Mouse (Mus musculus) lung, embryonic 16.5 days (tissue): Measurements from ENCODE around the gene Tubg1. TPM values are rescaled to one million over a fixed set of nuclear protein-coding genes. Genes with fewer than 3 reads are reported as not detected.
A peak's percentile ranks its signal among the peaks of the same experiment; 100 is the strongest.

Experiments used
- ATAC-seq: fragments of 200-750 bp; cut with Nextera tagmentation; 2 replicates; pipeline ENCODE4 v1.8.0; 2017; ENCODE audit warnings: low read depth, mild to moderate bottlenecking, moderate library complexity
- H3K27ac ChIP-seq: fragments of 300-500 bp; sonication (generic); 2 replicates; pipeline ENCODE4 v1.5.1; 2014; ENCODE audit warnings: mild to moderate bottlenecking, control low read depth, low read length
- H3K27me3 ChIP-seq: fragments of 300-500 bp; sonication (generic); 2 replicates; pipeline ENCODE4 v1.6.1; 2014; ENCODE audit warnings: low read depth, low read length, mixed read lengths; ENCODE audit not compliant: control insufficient read depth, insufficient read depth
- H3K36me3 ChIP-seq: fragments of 300-500 bp; sonication (generic); 2 replicates; pipeline ENCODE4 v1.6.1; 2014; ENCODE audit warnings: low read length; ENCODE audit not compliant: control insufficient read depth, insufficient read depth
- H3K4me1 ChIP-seq: fragments of 300-500 bp; sonication (generic); replicated peaks from 2 replicates; pipeline ENCODE4 v1.6.1; 2014; ENCODE audit warnings: low read length, mixed read lengths; ENCODE audit not compliant: control insufficient read depth, insufficient read depth
- H3K4me2 ChIP-seq: fragments of 300-500 bp; sonication (generic); 2 replicates; pipeline ENCODE4 v1.6.1; 2014; ENCODE audit warnings: low read depth, low read length, control low read depth
- H3K4me3 ChIP-seq: fragments of 300-500 bp; sonication (generic); 2 replicates; pipeline ENCODE4 v1.5.1; 2014; ENCODE audit warnings: mild to moderate bottlenecking, low read length, control low read depth
- H3K9ac ChIP-seq: fragments of 300-500 bp; sonication (generic); 2 replicates; pipeline ENCODE4 v1.6.1; 2014; ENCODE audit warnings: low read length, control low read depth
- H3K9me3 ChIP-seq: fragments of 300-500 bp; sonication (generic); 2 replicates; pipeline ENCODE4 v1.6.1; 2016; ENCODE audit warnings: low read length; ENCODE audit not compliant: control insufficient read depth
- WGBS: fragments of 180-500 bp; shearing (Covaris S2); extraction: QIAGEN DNeasy Blood & Tissue Kit; methylation state at CpG from one replicate; pipeline ENCODE4 v1.1.7; 2014; 5-methylcytosine and 5-hydroxymethylcytosine counted together
- polyA plus RNA-seq: library from polyadenylated mRNA; unstranded; fragments of >200 nt; fragmentation: Nextera tagmentation; extraction: Ambion mirVana; gene quantifications from 2 replicates; pipeline ENCODE4 v1.2.1, GENCODE M21; 2015

The Tubg1 gene
- polyA plus RNA-seq, 1 experiment from 2014 or later = 82.1 TPM

DNA sequence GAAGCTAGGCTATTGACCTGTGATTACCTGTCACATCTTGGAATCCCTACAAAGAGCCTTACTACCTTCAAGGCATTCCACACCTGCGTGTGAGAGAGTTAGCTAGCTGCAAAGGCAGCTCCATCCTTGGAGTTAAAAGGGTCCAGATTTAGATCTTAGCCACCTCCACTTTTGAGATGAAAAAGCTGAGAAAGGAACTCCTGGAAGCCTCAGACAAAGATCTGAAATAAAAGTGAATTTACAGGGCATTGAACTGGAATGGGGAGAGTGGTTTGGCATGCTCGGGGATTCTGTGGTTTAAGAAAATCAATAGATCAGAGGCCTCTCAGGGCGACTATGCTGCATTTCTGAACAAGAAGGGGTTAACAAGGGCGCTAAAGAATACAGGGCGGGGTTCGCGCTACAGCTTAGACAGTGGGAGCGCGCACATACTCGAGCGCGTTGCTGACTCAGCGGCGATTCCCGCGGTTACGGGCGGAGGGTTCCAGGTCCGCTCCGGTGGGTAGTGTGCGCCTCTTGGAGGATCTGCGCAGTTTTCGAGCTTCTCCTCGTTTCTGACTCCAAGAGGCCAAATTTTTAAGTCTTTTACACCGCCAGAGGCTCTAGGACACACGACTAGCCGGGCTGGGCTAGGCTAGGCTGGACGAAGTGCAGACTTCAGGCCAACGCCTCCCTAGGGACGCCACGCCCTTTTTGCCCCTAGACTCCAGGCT lies 52.1 kb downstream of the Tubg1 start:
- Histone ChIP-seq H3K9ac (peak overlapping the region; percentile 67), H3K27me3 (peaks cover 22% of the 10 kb centered on the region), H3K4me1 (peaks cover 59% of the 10 kb centered on the region), H3K27ac (peak overlapping the region; percentile 98), H3K36me3 (peaks cover 13% of the 10 kb centered on the region), H3K4me3 (peak overlapping the region; percentile 68), H3K4me2 (peak overlapping the region; percentile 82), H3K9me3 (no peaks in the 10 kb centered on the region)
- under 1% methylated on average over 31 of the region's 31 CpGs for WGBS
- peak; percentile 73 for ATAC-seq

- Histone ChIP-seq H3K27me3 (peaks cover 25% of the 10 kb centered on the region), H3K4me3 (peak overlapping the region; percentile 68), H3K4me2 (peak overlapping the region; percentile 82), H3K36me3 (peaks cover 8% of the 10 kb centered on the region), H3K4me1 (peaks cover 59% of the 10 kb centered on the region), H3K27ac (peak overlapping the region; percentile 98), H3K9ac (peak overlapping the region; percentile 67), H3K9me3 (no peaks in the 10 kb centered on the region)
- no peak for ATAC-seq
- 5% methylated on average over 5 of the region's 5 CpGs for WGBS
Observed at GRCm38 (mm10) chr11:101172434-101172815, 52.7 kb downstream of the Tubg1 start.

DNA sequence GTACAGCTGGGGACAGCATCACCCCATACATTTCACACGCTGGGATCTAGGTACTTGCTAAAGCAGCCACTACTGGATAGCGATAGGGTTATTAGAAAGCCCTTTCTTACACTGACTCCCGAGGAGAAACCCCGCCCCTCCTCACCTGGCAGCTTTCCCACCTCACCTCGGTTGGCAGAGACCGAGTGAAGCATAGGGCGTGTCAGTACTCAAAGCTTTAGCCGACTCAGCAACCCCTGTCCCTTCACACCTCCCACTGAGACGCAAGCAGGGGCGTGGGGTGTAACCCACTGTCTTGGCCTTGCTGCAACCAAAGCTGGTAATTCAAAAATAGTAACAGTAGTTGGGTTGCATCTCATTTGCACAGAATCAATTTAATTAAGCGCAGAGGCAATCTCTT lies 53.4 kb downstream of the Tubg1 start:
- Histone ChIP-seq H3K4me2 (peak overlapping the region; percentile 82), H3K4me1 (peaks cover 56% of the 10 kb centered on the region), H3K9me3 (no peaks in the 10 kb centered on the region), H3K27me3 (peaks cover 25% of the 10 kb centered on the region), H3K9ac (peak overlapping the region; percentile 19), H3K4me3 (peak overlapping the region; percentile 43), H3K27ac (peak overlapping the region; percentile 92), H3K36me3 (peaks cover under 1% of the 10 kb centered on the region)
- ATAC-seq = no peak
- WGBS = 9% methylated on average over 11 of the region's 11 CpGs

DNA sequence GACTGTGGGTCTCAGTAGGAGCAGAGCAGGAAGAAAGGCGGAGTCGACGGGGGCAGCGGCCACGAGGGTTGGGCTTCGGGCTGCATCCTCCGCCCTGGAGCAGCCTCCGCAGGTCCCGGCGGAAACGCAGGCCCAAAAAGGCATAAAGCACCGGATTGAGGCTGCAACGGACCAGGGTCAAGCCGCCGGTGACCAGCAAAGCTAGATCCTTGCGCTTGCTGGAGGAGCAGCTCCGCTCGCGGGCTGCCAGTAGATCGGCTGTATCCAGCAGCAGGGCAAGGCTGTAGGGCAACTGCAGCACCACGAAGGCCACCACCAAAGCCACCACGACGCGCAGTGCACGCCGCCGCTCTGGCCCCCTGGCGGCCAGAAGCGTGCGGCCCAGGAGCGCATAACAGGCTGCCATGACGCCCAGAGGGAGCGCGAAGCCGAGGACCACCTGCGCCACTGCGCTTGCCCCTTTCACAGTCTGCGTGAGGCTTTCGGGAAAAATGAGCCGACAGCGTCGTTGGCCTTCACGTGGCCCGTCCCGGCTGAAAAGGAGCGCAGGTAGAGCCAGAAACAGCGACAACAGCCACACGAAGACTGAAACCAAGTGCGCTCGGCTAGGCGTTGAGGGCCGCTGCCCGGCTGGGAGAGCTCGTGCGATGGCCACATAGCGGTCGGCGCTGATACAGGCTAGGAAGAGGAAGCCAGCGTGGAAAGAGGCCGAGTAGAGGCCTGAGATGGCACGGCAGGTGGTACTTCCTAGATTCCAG lies 54.1 kb downstream of the Tubg1 start:
- Histone ChIP-seq H3K4me3 (peak overlapping the region; percentile 43), H3K27ac (peak overlapping the region; percentile 92), H3K4me1 (peaks cover 49% of the 10 kb centered on the region), H3K9ac (peak overlapping the region; percentile 71), H3K27me3 (peaks cover 30% of the 10 kb centered on the region), H3K4me2 (peak overlapping the region; percentile 82), H3K36me3 (no peaks in the 10 kb centered on the region), H3K9me3 (no peaks in the 10 kb centered on the region)
- WGBS = 1% methylated on average over 61 of the region's 61 CpGs
- ATAC-seq = peak; percentile 54

GRCm38 (mm10) chr11:101174389-101174745 lies 54.6 kb downstream of the Tubg1 start:
- no peak overlapping the region for H3K27ac ChIP-seq
- H3K9me3 ChIP-seq = no peaks in the 10 kb centered on the region
- 31% methylated on average over 9 of the region's 9 CpGs for WGBS
- ATAC-seq = no peak
- peak overlapping the region; percentile 82 for H3K4me2 ChIP-seq
- H3K4me3 ChIP-seq = peak overlapping the region; percentile 43
- peaks cover 30% of the 10 kb centered on the region for H3K27me3 ChIP-seq
- H3K36me3 ChIP-seq = no peaks in the 10 kb centered on the region
- H3K4me1 ChIP-seq = peaks cover 44% of the 10 kb centered on the region
- H3K9ac ChIP-seq = peak overlapping the region; percentile 71

GRCm38 (mm10) chr11:101174851-101175628 lies 55.3 kb downstream of the Tubg1 start, which contains the start of gene Ccr10:
Gene Ccr10, minus strand, starts transcription at chr11:101175443.
- Histone ChIP-seq H3K4me1 (peaks cover 37% of the 10 kb centered on the region), H3K4me2 (peak within 1 kb of the TSS; percentile 82), H3K27me3 (peaks cover 30% of the 10 kb centered on the region), H3K27ac (no peak within 1 kb of the TSS), H3K36me3 (no peaks in the 10 kb centered on the region), H3K9ac (peak within 1 kb of the TSS; percentile 71), H3K9me3 (no peaks in the 10 kb centered on the region), H3K4me3 (peak within 1 kb of the TSS; percentile 43)
- WGBS = 24% methylated on average over 14 of the region's 14 CpGs
- no peak for ATAC-seq

DNA sequence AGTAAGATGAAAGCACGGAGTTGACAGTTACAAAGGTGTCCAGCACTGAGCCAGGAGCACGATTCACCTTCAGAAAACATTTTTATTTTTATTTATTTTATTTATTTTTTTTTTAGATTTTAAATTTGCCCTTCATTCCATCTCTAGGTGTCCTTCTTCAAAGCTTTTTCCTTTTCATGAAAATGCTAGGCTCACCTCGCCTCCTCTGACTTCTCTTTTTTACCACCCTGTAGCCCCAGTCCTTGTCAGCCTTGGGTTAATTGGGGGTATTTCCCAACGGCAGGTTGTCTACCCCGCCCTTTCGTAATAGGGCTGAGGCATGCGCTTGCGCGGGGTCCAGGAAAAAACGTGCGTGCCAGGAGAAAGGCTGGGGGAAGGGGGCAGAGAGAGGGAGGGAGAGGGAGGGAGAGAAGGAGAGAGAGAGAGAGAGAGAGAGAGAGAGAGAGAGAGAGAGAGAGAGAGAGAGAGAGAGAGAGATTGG lies 55.9 kb downstream of the Tubg1 start:
- Histone ChIP-seq H3K9ac (no peak overlapping the region), H3K27me3 (peaks cover 30% of the 10 kb centered on the region)
- WGBS = 10% methylated on average over 11 of the region's 11 CpGs

More for the DNA sequence above, 55.9 kb downstream of the Tubg1 start:
- peak overlapping the region; percentile 26 for H3K4me3 ChIP-seq
- peak overlapping the region; percentile 54 for H3K4me2 ChIP-seq
- no peak for ATAC-seq
- no peak overlapping the region for H3K27ac ChIP-seq
- peaks cover 37% of the 10 kb centered on the region for H3K4me1 ChIP-seq
- no peaks in the 10 kb centered on the region for H3K9me3 ChIP-seq
- no peaks in the 10 kb centered on the region for H3K36me3 ChIP-seq
